ENCODE assay signal across 19 mouse cellular contexts in the genomic region with DNA sequence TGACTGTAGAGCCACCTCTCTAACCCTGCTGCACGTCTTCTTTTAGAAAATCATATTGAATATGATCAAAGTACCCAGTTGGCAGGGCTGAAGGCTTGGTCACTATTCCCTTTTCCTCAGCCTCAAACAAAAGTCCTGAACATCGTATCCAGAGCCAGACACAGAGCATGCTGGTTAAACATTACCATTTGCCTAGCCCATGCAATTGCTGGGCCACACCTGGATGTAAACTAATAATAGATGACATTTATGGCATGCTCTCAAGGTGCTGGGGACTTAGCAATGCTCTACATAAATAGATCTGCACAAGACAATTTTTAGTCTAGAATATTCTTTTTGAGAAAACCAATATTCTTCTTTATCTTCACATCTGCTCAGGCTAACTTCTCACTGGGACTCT. TPM values are rescaled to one million over a fixed set of nuclear protein-coding genes. Genes with fewer than 3 reads are reported as not detected.
A peak's percentile ranks its signal among the peaks of the same experiment; 100 is the strongest.
DNase-seq lines count a peak whose midpoint lies in the region; ATAC-seq and TF ChIP-seq lines count a peak whose summit lies in the region.
"Had no signal": no experiment of that assay in that cellular context is flagged by ENCODE, and none has a peak within 500 bp of the region (broad histone marks: within the 10 kb centered on the region; RNA-seq: fewer than 3 reads in every experiment).

No protein-coding gene starts in this region.

- H3K27ac ChIP-seq in kidney, adult 2 months (ENCODE audit: insufficient read depth, low read depth, low read length): no peak overlapping the region
- H3K27ac ChIP-seq in kidney, embryonic 15.5 days: no peak overlapping the region
- peak overlapping the region; percentile 37 for H3K27ac ChIP-seq in intestine, embryonic 15.5 days
- H3K27ac ChIP-seq in intestine, embryonic 16.5 days (ENCODE audit: low read length): peak overlapping the region; percentile 67
- H3K27ac ChIP-seq in small intestine, adult 2 months (ENCODE audit: insufficient read depth, low read depth, low read length): peak overlapping the region; percentile 70; the same call in 1 of the 2 replicates
- no peak overlapping the region for H3K27ac ChIP-seq in forebrain, embryonic 15.5 days (replicated peaks)
- H3K27ac ChIP-seq: embryonic facial prominence, embryonic 10.5 days; embryonic facial prominence, embryonic 12.5 days; forebrain, embryonic 13.5 days had no signal

- no peak overlapping the region for H3K4me2 ChIP-seq in kidney, embryonic 15.5 days
- H3K4me2 ChIP-seq in intestine, embryonic 15.5 days (replicated peaks): no peak overlapping the region
- no peak overlapping the region for H3K4me2 ChIP-seq in intestine, embryonic 16.5 days (ENCODE audit: low read depth, low read length)
- no peak overlapping the region for H3K4me2 ChIP-seq in forebrain, embryonic 15.5 days (replicated peaks)
- H3K4me2 ChIP-seq: embryonic facial prominence, embryonic 12.5 days; forebrain, embryonic 13.5 days had no signal

- H3K36me3 ChIP-seq in kidney, adult 2 months (ENCODE audit: control insufficient read depth, insufficient read depth, low read length): no peaks in the 10 kb centered on the region
- no peaks in the 10 kb centered on the region for H3K36me3 ChIP-seq in kidney, embryonic 15.5 days
- H3K36me3 ChIP-seq in intestine, embryonic 15.5 days: no peaks in the 10 kb centered on the region
- no peaks in the 10 kb centered on the region for H3K36me3 ChIP-seq in intestine, embryonic 16.5 days (ENCODE audit: control insufficient read depth, insufficient read depth, low read length)
- no peaks in the 10 kb centered on the region for H3K36me3 ChIP-seq in small intestine, adult 2 months (ENCODE audit: control insufficient read depth, insufficient read depth, low read length)
- no peaks in the 10 kb centered on the region for H3K36me3 ChIP-seq in forebrain, embryonic 15.5 days
- H3K36me3 ChIP-seq: embryonic facial prominence, embryonic 10.5 days; embryonic facial prominence, embryonic 12.5 days had no signal

- no peak for TF ChIP-seq POLR2A in kidney, adult 2 months (IDR thresholded peaks at IDR 0.05; ENCODE audit: low read depth, low read length)
- no peak for TF ChIP-seq POLR2A in small intestine, adult 2 months (IDR thresholded peaks at IDR 0.05; ENCODE audit: low read depth, low read length)

- peak; percentile 15 for DNase-seq in kidney, adult 2 months
- DNase-seq in urinary bladder, adult 2 months (ENCODE audit: low spot score): no peak
- DNase-seq: adrenal gland, adult 2 months; adrenal gland, postnatal 10 days; adrenal gland, postnatal 25 days; cerebellum, adult 11-12 months; cerebellum, adult 2 months; cerebellum, adult 9-10 months; cerebellum, postnatal 10 days; cerebellum, postnatal 25 days had no signal

- H3K9ac ChIP-seq in kidney, embryonic 15.5 days: no peak overlapping the region
- no peak overlapping the region for H3K9ac ChIP-seq in intestine, embryonic 15.5 days
- H3K9ac ChIP-seq in intestine, embryonic 16.5 days (ENCODE audit: low read depth, low read length): no peak overlapping the region
- H3K9ac ChIP-seq in forebrain, embryonic 15.5 days (replicated peaks): no peak overlapping the region
- H3K9ac ChIP-seq: embryonic facial prominence, embryonic 12.5 days; forebrain, embryonic 13.5 days had no signal

- H3K4me1 ChIP-seq in kidney, adult 2 months (ENCODE audit: control insufficient read depth, insufficient read depth, low read length): no peaks in the 10 kb centered on the region
- H3K4me1 ChIP-seq in kidney, embryonic 15.5 days: no peaks in the 10 kb centered on the region
- H3K4me1 ChIP-seq in intestine, embryonic 15.5 days (replicated peaks): 0 out of 2 replicates have a peak, but pooled peaks cover 3% of the 10 kb centered on the region
- peaks cover 10% of the 10 kb centered on the region; the same call in 1 of the 2 replicates for H3K4me1 ChIP-seq in intestine, embryonic 16.5 days (ENCODE audit: control insufficient read depth, insufficient read depth, low read length)
- H3K4me1 ChIP-seq in small intestine, adult 2 months (ENCODE audit: control insufficient read depth, insufficient read depth, insufficient read length, low read length): peaks cover 19% of the 10 kb centered on the region; the same call in 1 of the 2 replicates
- H3K4me1 ChIP-seq in forebrain, embryonic 15.5 days: no peaks in the 10 kb centered on the region
- H3K4me1 ChIP-seq: embryonic facial prominence, embryonic 12.5 days had no signal

- ATAC-seq in kidney, embryonic 15.5 days (replicated peaks; ENCODE audit: low FRiP score): no peak
- ATAC-seq in intestine, embryonic 15.5 days: peak; percentile 82
- peak; percentile 83 for ATAC-seq in intestine, embryonic 16.5 days
- no peak for ATAC-seq in forebrain, embryonic 15.5 days (replicated peaks)
- ATAC-seq: forebrain, embryonic 13.5 days; forebrain, embryonic 16.5 days had no signal

- 56% methylated on average over 2 of the region's 2 CpGs for whole genome bisulfite sequencing in kidney, adult 2 months
- 61% methylated on average over 2 of the region's 2 CpGs for WGBS in kidney, embryonic 15.5 days
- WGBS in intestine, embryonic 15.5 days: 48% methylated on average over 2 of the region's 2 CpGs
- WGBS in intestine, embryonic 16.5 days: 49% methylated on average over 2 of the region's 2 CpGs
- WGBS in small intestine, adult 2 months: 33% methylated on average over 2 of the region's 2 CpGs
- 83% methylated on average over 2 of the region's 2 CpGs for WGBS in forebrain, embryonic 15.5 days

- no peak for TF ChIP-seq CTCF in kidney, adult 2 months (conservative IDR thresholded peaks at IDR 0.05; ENCODE audit: insufficient read depth, insufficient read length, low read depth, low read length)
- TF ChIP-seq CTCF in small intestine, adult 2 months (IDR thresholded peaks at IDR 0.05; ENCODE audit: extremely low read depth, insufficient read length, insufficient replicate concordance, low read depth, low read length): no peak

- H3K9me3 ChIP-seq in kidney, embryonic 15.5 days (replicated peaks): no peaks in the 10 kb centered on the region
- no peaks in the 10 kb centered on the region for H3K9me3 ChIP-seq in intestine, embryonic 15.5 days
- H3K9me3 ChIP-seq in intestine, embryonic 16.5 days (ENCODE audit: control insufficient read depth, low read length): no peaks in the 10 kb centered on the region
- no peaks in the 10 kb centered on the region for H3K9me3 ChIP-seq in forebrain, embryonic 15.5 days
- H3K9me3 ChIP-seq: embryonic facial prominence, embryonic 10.5 days; embryonic facial prominence, embryonic 12.5 days; forebrain, embryonic 13.5 days had no signal

- no peak overlapping the region for H3K4me3 ChIP-seq in kidney, adult 2 months (ENCODE audit: insufficient read depth, low read depth, low read length)
- no peak overlapping the region for H3K4me3 ChIP-seq in kidney, embryonic 15.5 days (replicated peaks)
- H3K4me3 ChIP-seq in intestine, embryonic 15.5 days (replicated peaks): no peak overlapping the region
- no peak overlapping the region for H3K4me3 ChIP-seq in intestine, embryonic 16.5 days (ENCODE audit: low read length)
- no peak overlapping the region for H3K4me3 ChIP-seq in small intestine, adult 2 months (ENCODE audit: low read depth, low read length)
- H3K4me3 ChIP-seq in forebrain, embryonic 15.5 days: no peak overlapping the region
- H3K4me3 ChIP-seq: embryonic facial prominence, embryonic 10.5 days; embryonic facial prominence, embryonic 12.5 days; forebrain, embryonic 13.5 days had no signal

- no peaks in the 10 kb centered on the region for H3K27me3 ChIP-seq in kidney, adult 2 months (replicated peaks; ENCODE audit: control insufficient read depth, insufficient read depth, low read length)
- no peaks in the 10 kb centered on the region for H3K27me3 ChIP-seq in kidney, embryonic 15.5 days
- H3K27me3 ChIP-seq in intestine, embryonic 15.5 days (replicated peaks): no peaks in the 10 kb centered on the region
- no peaks in the 10 kb centered on the region for H3K27me3 ChIP-seq in intestine, embryonic 16.5 days (replicated peaks; ENCODE audit: control insufficient read depth, insufficient read depth, low read length)
- H3K27me3 ChIP-seq in small intestine, adult 2 months (ENCODE audit: control insufficient read depth, insufficient read depth, low read length): no peaks in the 10 kb centered on the region
- no peaks in the 10 kb centered on the region for H3K27me3 ChIP-seq in forebrain, embryonic 15.5 days
- H3K27me3 ChIP-seq: embryonic facial prominence, embryonic 12.5 days; forebrain, embryonic 13.5 days had no signal

RNA-seq across cellular contexts. Expression of a gene that starts 39.5 kb away (rescaled TPM):
- polyA plus RNA-seq in kidney, adult 2 months (2012; rRNA removed): 6.2 and 8.5 TPM in 2 replicates
- 35.5 and 36.2 TPM in 2 replicates for polyA plus RNA-seq in kidney, embryonic 15.5 days (2015; fragmentation: Nextera tagmentation; extraction: Ambion mirVana)
- 35.5 and 39.7 TPM in 2 replicates for polyA plus RNA-seq in intestine, embryonic 15.5 days (2015; fragmentation: Nextera tagmentation; extraction: Ambion mirVana)
- 24.0 and 24.3 TPM in 2 replicates for polyA plus RNA-seq in intestine, embryonic 16.5 days (2015; fragmentation: Nextera tagmentation; extraction: Ambion mirVana)
- 2.7 and 4.5 TPM in 2 replicates for polyA plus RNA-seq in small intestine, adult 2 months (2012; rRNA removed)
- 21.7 and 21.8 TPM in 2 replicates for polyA plus RNA-seq in urinary bladder, adult 2 months (2012; rRNA removed)
- 79.7 and 83.8 TPM in 2 replicates for polyA plus RNA-seq in forebrain, embryonic 15.5 days (2015; fragmentation: Nextera tagmentation; extraction: Ambion mirVana)

RNA-seq across cellular contexts. Expression of a gene that starts 49.9 kb away (rescaled TPM):
- polyA plus RNA-seq in kidney, adult 2 months (2012; rRNA removed): 72.8 and 78.8 TPM in 2 replicates
- polyA plus RNA-seq in kidney, embryonic 15.5 days (2015; fragmentation: Nextera tagmentation; extraction: Ambion mirVana): 22.0 and 23.0 TPM in 2 replicates
- polyA plus RNA-seq in intestine, embryonic 15.5 days (2015; fragmentation: Nextera tagmentation; extraction: Ambion mirVana): 22.1 and 22.6 TPM in 2 replicates
- 21.2 and 22.6 TPM in 2 replicates for polyA plus RNA-seq in intestine, embryonic 16.5 days (2015; fragmentation: Nextera tagmentation; extraction: Ambion mirVana)
- polyA plus RNA-seq in small intestine, adult 2 months (2012; rRNA removed): 22.4 and 48.0 TPM in 2 replicates
- 63.9 and 67.6 TPM in 2 replicates for polyA plus RNA-seq in urinary bladder, adult 2 months (2012; rRNA removed)
- 39.8 and 41.9 TPM in 2 replicates for polyA plus RNA-seq in forebrain, embryonic 15.5 days (2015; fragmentation: Nextera tagmentation; extraction: Ambion mirVana)

Comparison
In these comparisons a context has a peak if more than half of its experiments do, and no peak if none do; other contexts are left out.
1. H3K27ac ChIP-seq: peak in intestine, embryonic 15.5 days (single experiment), intestine, embryonic 16.5 days (single experiment) and small intestine, adult 2 months (single experiment); none in kidney, adult 2 months (single experiment), kidney, embryonic 15.5 days (single experiment) and forebrain, embryonic 15.5 days (single experiment).
2. ATAC-seq: peak in intestine, embryonic 15.5 days (single experiment) and intestine, embryonic 16.5 days (single experiment); none in kidney, embryonic 15.5 days (single experiment) and forebrain, embryonic 15.5 days (single experiment).